Mouse (Mus musculus): ENCODE results near the gene Pofut1.

The Pofut1 gene

DNA sequence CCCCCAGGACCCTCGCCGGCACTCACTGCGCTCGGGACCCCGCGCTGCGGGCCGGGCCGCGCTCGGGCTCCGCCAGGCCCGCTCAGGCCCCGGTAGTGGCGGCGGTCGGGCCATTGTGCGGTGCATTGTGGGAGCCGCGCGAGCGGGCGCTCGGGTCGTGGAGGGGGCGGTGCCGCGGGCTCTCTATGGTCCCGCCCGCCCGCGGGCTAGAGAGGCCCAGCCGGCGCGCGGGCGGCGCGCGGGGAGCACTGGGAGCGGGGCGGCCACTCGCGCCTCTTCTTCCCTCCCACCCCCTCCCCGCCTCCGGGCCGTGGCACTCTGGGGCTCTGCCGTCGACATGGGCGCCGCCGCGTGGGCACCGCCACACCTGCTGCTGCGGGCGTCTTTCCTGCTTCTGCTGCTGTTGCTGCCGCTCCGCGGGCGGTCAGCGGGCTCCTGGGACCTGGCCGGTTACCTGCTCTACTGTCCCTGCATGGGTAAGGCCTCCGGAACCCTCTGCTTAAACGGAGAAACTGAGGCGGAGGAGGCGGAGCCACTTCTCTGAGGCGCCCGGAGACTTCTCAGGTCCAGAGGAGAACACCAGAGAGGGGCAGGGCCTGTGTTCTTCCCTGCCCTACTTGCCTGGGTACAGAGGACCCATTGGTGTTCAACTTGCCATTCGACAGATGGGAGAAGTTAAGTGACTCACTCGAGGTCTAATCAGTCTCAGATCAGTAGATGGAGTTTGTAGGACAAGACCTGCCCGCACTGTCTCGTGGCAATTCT lies at the start of gene Pofut1, which contains the start of gene Plagl2:
Gene Pofut1 (plus strand): TSS at position 284 of the 765 bp plus-strand sequence.
Gene Plagl2 (minus strand): TSS at position 177 of the 765 bp plus-strand sequence.
- peak; percentile 90 to 95 for DNase-seq

- DNase-seq = no peak
Observed at GRCm38 (mm10) chr2:153194255-153194654, 47.1 kb upstream of the Pofut1 start.

- no peak for DNase-seq
Observed at GRCm38 (mm10) chr2:153198485-153198884, 42.8 kb upstream of the Pofut1 start.

DNA sequence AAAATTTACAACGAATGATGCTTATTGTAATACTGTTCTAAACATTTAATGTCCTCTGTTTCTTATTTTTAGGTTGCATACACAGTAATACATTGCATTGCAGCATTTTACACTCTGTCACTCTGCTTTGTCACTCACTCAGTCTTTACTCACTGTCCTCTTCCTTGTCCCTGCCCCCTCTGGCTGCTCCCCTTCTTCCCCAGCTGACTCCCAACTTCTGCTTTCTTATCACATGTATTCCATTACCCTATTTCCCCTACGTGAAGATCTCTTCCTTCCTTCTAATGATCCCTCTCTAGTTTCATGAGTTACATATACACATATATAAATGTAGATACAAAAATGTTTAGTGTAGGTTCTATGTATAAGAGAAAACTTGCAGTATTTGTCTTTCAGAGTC lies 42.2 kb upstream of the Pofut1 start:
- DNase-seq = no peak

DNA sequence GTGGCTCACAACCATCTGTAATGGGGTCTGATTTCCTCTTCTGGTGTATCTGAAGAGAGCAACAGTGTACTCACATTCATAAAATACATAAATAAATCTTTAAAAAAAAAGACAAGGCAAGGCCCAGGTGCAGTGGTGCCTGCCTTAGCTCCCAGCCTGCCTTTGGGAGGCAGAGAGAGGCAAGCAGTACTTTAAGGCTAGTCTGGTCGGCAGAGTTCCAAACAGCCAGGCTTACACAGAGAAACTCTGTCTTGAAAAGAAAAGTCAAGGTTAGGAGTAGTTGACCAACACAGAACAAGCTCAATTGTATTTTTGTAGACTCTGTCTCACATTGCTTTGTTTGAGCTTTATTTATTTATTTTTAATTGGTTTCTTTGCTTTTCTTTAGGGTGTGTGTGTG lies 38.6 kb upstream of the Pofut1 start:
- no peak for DNase-seq

GRCm38 (mm10) chr2:153208149-153208548 lies 33.2 kb upstream of the Pofut1 start:
- DNase-seq = no peak

DNA sequence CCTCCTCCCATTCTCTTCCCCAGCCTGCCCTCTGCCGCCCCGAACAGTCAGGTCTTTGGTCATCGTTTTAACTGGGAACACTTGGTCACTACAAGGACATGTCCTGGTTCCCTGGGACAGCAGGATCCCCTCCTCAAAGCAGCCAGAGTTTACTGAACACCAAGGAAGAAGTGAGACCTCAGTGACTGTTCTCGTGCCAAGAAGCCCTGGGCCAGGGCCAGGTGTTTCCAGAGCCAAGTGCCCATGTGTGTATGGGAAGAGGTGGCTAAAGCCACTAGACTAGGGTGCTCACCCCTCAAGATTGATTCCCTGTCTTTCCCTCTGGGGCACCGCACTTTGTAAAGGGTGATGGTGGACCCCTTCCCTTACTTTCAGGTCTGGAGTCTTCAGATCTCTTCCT lies 32.0 kb upstream of the Pofut1 start:
- peak; percentile 67 to 75 for DNase-seq

GRCm38 (mm10) chr2:153211451-153211850 lies 29.9 kb upstream of the Pofut1 start:
- no peak for DNase-seq

DNA sequence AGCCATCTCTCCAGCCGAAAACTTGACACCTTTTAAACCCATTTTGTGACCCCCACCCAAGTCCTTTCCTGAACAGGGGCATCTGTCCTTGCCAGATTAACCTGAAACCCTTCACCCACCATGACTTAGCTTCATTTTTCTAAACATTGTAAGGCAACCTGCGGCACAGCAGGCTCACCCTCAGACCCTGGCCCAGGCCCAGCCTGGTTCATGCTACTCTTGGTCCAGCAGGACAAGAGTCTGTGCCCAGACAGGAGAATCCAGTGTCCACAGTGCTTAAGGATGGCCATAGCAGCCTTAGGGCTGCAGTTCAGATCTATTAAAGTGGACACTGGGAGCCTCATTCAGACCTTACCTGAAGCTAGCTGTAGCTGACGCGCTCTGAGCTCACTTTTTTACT lies 28.0 kb upstream of the Pofut1 start:
- DNase-seq = peak; percentile 36 to 63

DNA sequence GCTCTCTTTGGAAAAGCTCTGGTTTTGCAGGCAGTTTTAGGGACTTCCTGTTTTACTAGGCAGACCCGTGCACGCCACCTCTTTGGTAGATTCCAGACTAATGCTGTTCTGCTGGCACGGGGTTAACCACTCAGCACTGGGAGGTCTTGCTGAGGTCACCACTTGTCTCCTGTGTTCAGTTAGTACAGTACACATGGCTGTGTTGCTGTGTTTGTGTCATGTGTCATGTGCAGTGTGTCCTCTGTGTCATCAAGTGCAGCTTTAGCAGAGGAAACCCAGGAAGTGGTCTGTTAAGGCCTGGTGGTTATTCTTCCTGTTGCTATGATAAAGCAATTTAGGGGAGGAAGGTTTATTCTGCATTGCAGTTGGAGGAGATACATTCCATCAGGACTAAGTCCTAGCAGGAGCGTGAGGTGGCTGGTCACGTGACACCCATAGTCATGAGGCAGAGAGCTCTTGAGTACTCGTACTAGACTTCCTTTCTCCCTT lies 26.5 kb upstream of the Pofut1 start:
- DNase-seq = no peak

DNA sequence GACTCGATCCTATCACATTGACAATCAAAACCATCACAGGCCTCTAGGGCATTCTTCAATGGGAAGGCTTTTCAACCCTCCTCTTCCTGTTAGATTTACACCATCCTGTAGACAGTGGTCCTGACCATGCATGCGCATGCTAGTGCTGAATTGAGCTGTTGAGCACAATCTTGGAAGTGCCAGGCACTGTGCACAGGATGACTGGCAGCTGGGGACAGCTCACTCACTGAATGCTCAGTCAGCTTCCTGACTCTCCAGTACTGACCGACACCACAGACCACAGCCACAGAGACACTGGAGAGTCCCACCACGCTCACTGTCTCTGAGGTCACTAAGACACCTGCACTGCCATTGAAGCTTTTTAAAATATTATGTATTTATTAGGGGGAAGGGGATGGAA lies 25.9 kb upstream of the Pofut1 start:
- DNase-seq = no peak

- peak; percentile 40 to 49 for DNase-seq
Observed at GRCm38 (mm10) chr2:153217826-153218340, 23.4 kb upstream of the Pofut1 start.

GRCm38 (mm10) chr2:153218516-153218915 lies 22.8 kb upstream of the Pofut1 start:
- DNase-seq = no peak

DNA sequence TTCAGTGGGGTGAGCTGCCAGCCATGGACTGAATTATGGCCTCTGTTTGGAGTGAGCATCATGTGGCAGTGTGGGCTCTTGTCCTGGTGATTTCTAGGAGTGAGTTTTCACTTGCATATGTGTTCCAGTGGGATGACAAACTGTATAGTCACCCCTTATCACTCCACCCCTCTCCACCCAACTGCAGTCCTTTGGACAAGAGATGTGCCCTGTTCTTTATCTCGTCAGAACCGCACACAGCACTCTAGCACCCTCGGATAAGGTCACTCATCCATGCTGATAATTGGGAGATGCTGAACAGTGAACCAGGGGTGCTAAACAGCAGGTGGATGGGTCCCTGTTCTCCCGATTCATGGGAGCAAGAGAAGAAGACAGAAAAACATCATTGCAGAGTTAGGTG lies 19.7 kb upstream of the Pofut1 start:
- DNase-seq = no peak

- DNase-seq = no peak
Observed at GRCm38 (mm10) chr2:153222130-153222529, 19.2 kb upstream of the Pofut1 start.

DNA sequence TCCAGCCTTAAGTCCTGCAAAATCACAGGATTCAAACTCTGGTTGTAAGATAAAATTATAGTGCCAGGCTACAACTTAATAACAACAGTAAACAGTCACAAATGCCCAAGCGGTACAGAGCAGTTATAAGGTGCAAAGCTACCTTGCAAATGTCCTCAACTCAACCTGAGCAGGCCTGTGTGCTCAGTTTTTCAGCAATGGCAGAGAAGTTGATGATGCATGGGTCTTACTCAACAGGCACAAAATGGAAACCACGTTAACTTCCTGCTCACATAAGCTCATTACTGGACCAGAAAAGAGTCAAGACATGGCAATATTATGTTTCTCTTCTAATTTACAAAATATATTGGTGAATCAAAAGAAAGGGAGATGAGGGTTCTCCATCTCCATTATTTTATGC lies 18.8 kb upstream of the Pofut1 start:
- no peak for DNase-seq

DNA sequence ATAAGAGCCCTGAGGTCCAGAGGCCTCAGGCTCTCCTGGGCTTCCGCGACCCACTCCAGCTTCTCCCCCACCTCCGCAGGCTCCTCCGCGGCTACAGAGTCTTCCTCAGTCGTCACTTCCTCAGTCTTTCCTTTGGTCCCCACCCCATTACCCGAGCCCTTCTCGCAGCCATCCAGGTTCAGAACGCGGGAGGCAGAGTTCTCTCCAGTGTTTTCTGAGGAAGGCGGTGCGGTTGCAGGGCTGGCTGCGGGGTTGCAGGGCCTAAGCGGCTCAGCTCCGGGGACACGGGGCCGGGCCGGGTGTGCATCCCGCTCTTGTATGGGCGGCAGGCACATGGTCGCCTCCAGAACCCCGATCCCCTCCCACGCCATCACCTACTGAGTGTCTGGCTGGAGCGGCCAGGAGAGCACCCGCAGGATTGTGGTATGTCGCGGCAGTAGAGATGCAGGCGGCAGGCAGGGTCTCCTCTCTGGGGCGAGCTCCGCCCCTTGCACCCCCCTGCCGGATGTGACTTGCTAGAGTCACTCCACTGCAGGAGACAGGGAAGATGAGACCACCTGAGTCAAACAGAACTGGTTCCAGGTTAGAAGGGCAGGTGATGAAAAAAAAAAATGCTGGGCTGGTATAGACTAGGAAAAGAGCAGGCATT lies 16.3 kb upstream of the Pofut1 start, which contains the start of gene Tspyl3:
Gene Tspyl3 (minus strand): TSS at position 496 of the 649 bp plus-strand sequence.
- DNase-seq = peak; percentile 78 to 79

GRCm38 (mm10) chr2:153225595-153225953 lies 15.8 kb upstream of the Pofut1 start:
- DNase-seq = no peak

DNA sequence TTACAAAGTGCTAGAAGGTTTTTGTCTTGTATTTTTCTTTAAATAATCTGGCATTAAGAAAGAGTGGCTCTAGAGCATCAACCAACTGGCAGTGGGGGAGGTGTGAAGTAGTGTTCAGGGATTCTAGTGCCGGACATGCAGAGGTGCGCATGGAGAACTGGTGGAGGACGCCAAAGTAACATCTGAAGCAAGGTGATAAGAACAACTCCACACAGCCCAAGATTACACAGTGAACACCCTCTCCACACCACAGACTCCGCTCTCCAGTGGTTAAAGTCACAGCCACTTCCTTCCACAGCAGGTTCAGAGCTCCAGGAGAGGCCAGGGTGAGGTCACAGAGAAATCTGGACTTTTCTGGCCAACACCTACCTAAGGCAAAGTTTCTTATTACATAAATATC lies 13.4 kb upstream of the Pofut1 start:
- no peak for DNase-seq

DNA sequence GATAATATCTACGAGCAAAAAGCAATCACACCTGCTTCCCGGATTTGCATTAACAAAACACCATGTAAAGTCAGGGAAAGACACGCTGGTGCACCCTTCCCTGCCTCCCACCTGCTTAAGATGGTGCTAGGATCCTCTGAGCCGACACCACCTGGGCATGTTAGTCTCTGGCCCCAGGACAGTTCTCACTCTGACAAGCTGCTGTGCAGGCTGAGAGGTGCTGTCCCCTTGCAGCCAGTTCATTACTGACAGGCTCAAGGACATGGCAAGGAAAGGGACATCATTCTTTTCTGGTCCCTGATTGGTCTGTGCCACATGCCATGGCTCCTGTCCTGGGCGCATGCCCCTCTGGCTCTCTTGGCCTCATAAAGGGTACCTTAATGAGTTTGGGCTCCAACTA lies 12.8 kb upstream of the Pofut1 start:
- no peak for DNase-seq

DNA sequence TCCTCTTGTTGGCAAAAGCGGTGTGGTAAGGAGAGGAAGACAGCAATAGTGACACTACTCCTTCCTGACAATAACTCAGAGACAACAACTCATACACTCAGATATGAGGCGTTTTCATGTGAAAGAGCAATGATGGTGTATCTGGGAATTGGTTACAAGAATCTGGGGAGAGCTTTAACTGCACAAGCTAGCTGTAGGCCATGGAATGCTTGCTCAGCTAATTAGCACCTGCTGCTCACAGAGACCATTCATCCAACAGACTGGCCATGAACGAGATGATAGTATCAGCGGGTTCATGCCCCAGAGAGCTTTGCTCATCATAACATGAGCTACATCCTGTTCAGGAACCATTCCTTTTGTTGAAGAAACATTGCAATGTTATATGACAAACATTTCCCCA lies 4.1 kb upstream of the Pofut1 start:
- no peak for DNase-seq

DNA sequence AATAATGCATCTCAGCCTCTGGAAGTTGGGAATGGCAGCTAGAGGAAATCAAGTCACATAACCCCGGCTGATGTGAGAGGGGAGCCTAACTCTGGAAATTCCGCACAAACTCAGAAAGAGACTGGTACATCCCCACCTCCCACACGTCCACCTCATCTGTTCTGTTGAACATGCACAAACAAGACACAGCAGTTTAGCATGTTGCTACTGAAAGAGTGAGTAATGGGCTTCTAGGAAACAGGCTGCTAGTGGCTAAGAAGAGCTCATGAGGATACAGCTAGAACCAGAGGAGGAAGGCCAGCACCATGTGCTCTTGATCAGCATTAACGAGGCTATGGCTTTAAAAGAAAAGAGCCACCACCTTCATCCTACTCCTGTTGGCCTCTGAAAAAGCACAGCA lies 3.4 kb upstream of the Pofut1 start:
- no peak for DNase-seq

- DNase-seq = no peak
Observed at GRCm38 (mm10) chr2:153238406-153238805, 2.9 kb upstream of the Pofut1 start.
